Mouse (Mus musculus) liver, embryonic 14.5 days (tissue): Measurements from ENCODE around the gene Capn11. TPM values are rescaled to one million over a fixed set of nuclear protein-coding genes. Genes with fewer than 3 reads are reported as not detected.

Experiments used
- ATAC-seq: fragments of 200-750 bp; cut with Nextera tagmentation; 2 replicates; pipeline ENCODE4 v1.8.0; 2017; ENCODE audit warnings: moderate number of reproducible peaks, mild to moderate bottlenecking, moderate library complexity; ENCODE audit not compliant: insufficient read depth
- DNase-seq, 3 experiments: peaks; one replicate each; pipeline ENCODE4 v3.0.0-alpha.2; 2012 to 2013; ENCODE audit warnings: low read depth in 3 of 3, low spot score in 3 of 3
- H3K27ac ChIP-seq: fragments of 300-500 bp; sonication (generic); 2 replicates; pipeline ENCODE4 v1.5.1; 2014; ENCODE audit warnings: moderate library complexity, mild to moderate bottlenecking, control low read depth, inconsistent platforms
- H3K27me3 ChIP-seq: fragments of 300-500 bp; sonication (generic); 2 replicates; pipeline ENCODE4 v1.6.1; 2014; ENCODE audit warnings: mild to moderate bottlenecking, low read length, moderate library complexity; ENCODE audit not compliant: control insufficient read depth, insufficient read depth
- H3K36me3 ChIP-seq: fragments of 300-500 bp; sonication (generic); replicated peaks from 2 replicates; pipeline ENCODE4 v1.6.1; 2014; ENCODE audit warnings: low read depth; ENCODE audit not compliant: control insufficient read depth, insufficient read depth
- H3K4me1 ChIP-seq, 2 experiments: fragments of 200-500 bp in 1 of 2; fragments of 300-500 bp in 1 of 2; sonication (generic) in 1 of 2; replicated peaks; 2 replicates each; pipeline ENCODE4 v1.6.1; 2012 to 2014; ENCODE audit warnings: antibody characterized with exemption in 1 of 2, inconsistent platforms in 1 of 2, low read length in 1 of 2; ENCODE audit not compliant: control insufficient read depth in 2 of 2, insufficient read depth in 2 of 2
- H3K4me2 ChIP-seq: fragments of 300-500 bp; sonication (generic); 2 replicates; pipeline ENCODE4 v1.6.1; 2014; ENCODE audit warnings: low read depth, mild to moderate bottlenecking, control low read depth, moderate library complexity
- H3K4me3 ChIP-seq, 2 experiments: fragments of 200-500 bp in 1 of 2; fragments of 300-500 bp in 1 of 2; sonication (generic) in 1 of 2; 2 replicates each; pipeline ENCODE4 v1.5.1; 2012 to 2014; ENCODE audit warnings: low read depth in 2 of 2, low read length in 2 of 2, mild to moderate bottlenecking in 2 of 2, control low read depth in 1 of 2, inconsistent platforms in 1 of 2, moderate library complexity in 1 of 2; ENCODE audit not compliant: insufficient read depth in 1 of 2
- H3K9ac ChIP-seq: fragments of 300-500 bp; sonication (generic); replicated peaks from 2 replicates; pipeline ENCODE4 v1.6.1; 2014; ENCODE audit warnings: mild to moderate bottlenecking, control low read depth, moderate library complexity
- H3K9me3 ChIP-seq: fragments of 300-500 bp; sonication (generic); 2 replicates; pipeline ENCODE4 v1.6.1; 2016; ENCODE audit warnings: low read length, mixed read lengths; ENCODE audit not compliant: control insufficient read depth
- CTCF ChIP-seq: IDR thresholded peaks from 2 replicates; pipeline ENCODE4 v1.5.1; 2016; ENCODE audit warnings: antibody characterized with exemption, low read depth, control low read depth
- EP300 ChIP-seq: IDR thresholded peaks from 2 replicates; pipeline ENCODE4 v1.6.1; 2016; ENCODE audit warnings: antibody characterized with exemption, low read depth
- WGBS: fragments of 180-500 bp; shearing (Covaris S2); extraction: QIAGEN DNeasy Blood & Tissue Kit; methylation state at CpG from one replicate; pipeline ENCODE4 v1.1.7; 2014; ENCODE audit not compliant: insufficient replicate concordance; 5-methylcytosine and 5-hydroxymethylcytosine counted together
- polyA plus RNA-seq, 2 experiments: library from polyadenylated mRNA; depleted of rRNA in 1 of 2; stranded (reverse) in 1 of 2; unstranded in 1 of 2; fragments of >200 nt; fragmentation: Nextera tagmentation in 1 of 2; extraction: Ambion mirVana in 1 of 2; gene quantifications; 2 replicates each; pipeline versions ENCODE4 v1.2.1 to v1.2.3; 2012 to 2014

Capn11 gene
- polyA plus RNA-seq (2012; rRNA removed), result not detected in 2 replicates
- polyA plus RNA-seq (2014; fragmentation: Nextera tagmentation; extraction: Ambion mirVana), result not detected in 2 replicates

- no peak for TF ChIP-seq CTCF
- no peak for TF ChIP-seq EP300
- no peak within 1 kb of the TSS for H3K4me3 ChIP-seq
- no peak for ATAC-seq
Observed at GRCm38 (mm10) chr17:45659225-45659624, at the start of gene Capn11. Capn11 (minus strand) TSS chr17:45659325.

GRCm38 (mm10) chr17:45708179-45708578 lies 49.1 kb upstream of the Capn11 start:
- Histone ChIP-seq H3K9me3 (no peaks in the 10 kb centered on the region), H3K27me3 (no peaks in the 10 kb centered on the region), H3K9ac (no peak overlapping the region), H3K36me3 (no peaks in the 10 kb centered on the region), H3K27ac (no peak overlapping the region), H3K4me3 (no peak overlapping the region), H3K4me1 (peaks cover 0 to 5% of the 10 kb centered on the region in 2 experiments; a peak in 2 of 4 replicates), H3K4me2 (no peak overlapping the region)
- no peak for DNase-seq
- TF ChIP-seq CTCF (no peak), EP300 (no peak)
- no peak for ATAC-seq
- 62% methylated on average over 8 of the region's 8 CpGs for WGBS

More at GRCm38 (mm10) chr17:45659225-45659624, at the start of gene Capn11:
- Histone ChIP-seq H3K9me3 (no peaks in the 10 kb centered on the region), H3K27me3 (no peaks in the 10 kb centered on the region), H3K9ac (no peak within 1 kb of the TSS), H3K4me2 (no peak within 1 kb of the TSS), H3K4me1 (0 out of 4 replicates have a peak, but pooled peaks cover 0 to 2% of the 10 kb centered on the region in 2 experiments), H3K27ac (no peak within 1 kb of the TSS), H3K36me3 (no peaks in the 10 kb centered on the region)
- no peak for DNase-seq
- 56% methylated on average over 4 of the region's 4 CpGs for WGBS

GRCm38 (mm10) chr17:45707376-45707775 lies 48.3 kb upstream of the Capn11 start:
- H3K27ac ChIP-seq, result no peak overlapping the region
- no peak for DNase-seq
- H3K9me3 ChIP-seq, result no peaks in the 10 kb centered on the region
- no peak overlapping the region for H3K4me3 ChIP-seq
- no peak overlapping the region for H3K9ac ChIP-seq
- WGBS, result 25% methylated on average over 3 of the region's 3 CpGs
- no peaks in the 10 kb centered on the region for H3K36me3 ChIP-seq
- ATAC-seq, result no peak
- TF ChIP-seq EP300, result no peak
- TF ChIP-seq CTCF, result peak; percentile 24; the same call in 1 of the 2 replicates
- peaks cover 0 to 11% of the 10 kb centered on the region in 2 experiments; a peak in 3 of 4 replicates for H3K4me1 ChIP-seq
- H3K4me2 ChIP-seq, result no peak overlapping the region
- H3K27me3 ChIP-seq, result no peaks in the 10 kb centered on the region

- Histone ChIP-seq H3K9me3 (no peaks in the 10 kb centered on the region), H3K9ac (no peak overlapping the region), H3K27ac (no peak overlapping the region), H3K27me3 (no peaks in the 10 kb centered on the region), H3K4me2 (no peak overlapping the region), H3K36me3 (no peaks in the 10 kb centered on the region), H3K4me1 (peaks cover 0 to 16% of the 10 kb centered on the region in 2 experiments; a peak in 3 of 4 replicates), H3K4me3 (no peak overlapping the region)
- no peak for DNase-seq
- ATAC-seq, result no peak
- no peak for TF ChIP-seq EP300
- TF ChIP-seq CTCF, result no peak
- WGBS, result 33% methylated on average over 5 of the region's 5 CpGs
Observed at GRCm38 (mm10) chr17:45706796-45707195, 47.7 kb upstream of the Capn11 start.

GRCm38 (mm10) chr17:45703187-45703586 lies 44.1 kb upstream of the Capn11 start:
- Histone ChIP-seq H3K4me3 (no peak overlapping the region), H3K36me3 (no peaks in the 10 kb centered on the region), H3K9me3 (no peaks in the 10 kb centered on the region), H3K4me2 (no peak overlapping the region), H3K4me1 (peaks cover 0 to 23% of the 10 kb centered on the region in 2 experiments; a peak in 3 of 4 replicates), H3K9ac (no peak overlapping the region), H3K27me3 (no peaks in the 10 kb centered on the region), H3K27ac (no peak overlapping the region)
- 13% methylated on average over 7 of the region's 7 CpGs for WGBS
- DNase-seq (no peak), ATAC-seq (no peak)
- TF ChIP-seq EP300, result no peak
- no peak for TF ChIP-seq CTCF
